Mouse (Mus musculus) small intestine, adult 2 months (tissue): ENCODE results near the gene Extl1.

ENCODE experiments used
- CTCF ChIP-seq: fragments of 200-500 bp; IDR thresholded peaks from 2 replicates; pipeline ENCODE4 v1.5.1; 2012; ENCODE audit warnings: low read depth, mild to moderate bottlenecking, control low read depth, inconsistent platforms, low read length, moderate library complexity, mixed read lengths; ENCODE audit not compliant: insufficient replicate concordance, insufficient read length; ENCODE audit errors: extremely low read depth
- POLR2A ChIP-seq: fragments of 200-500 bp; IDR thresholded peaks from 2 replicates; pipeline ENCODE4 v1.6.1; 2012; ENCODE audit warnings: low read depth, mild to moderate bottlenecking, control low read depth, inconsistent platforms, low read length, moderate library complexity

- no peak for TF ChIP-seq CTCF
- no peak for TF ChIP-seq POLR2A
Measured at GRCm38 (mm10) chr4:134314081-134314655, 69.5 kb downstream of the Extl1 start.
